Mouse (Mus musculus): ENCODE measurements around the gene Cers6. TPM values are rescaled to one million over a fixed set of nuclear protein-coding genes. Genes with fewer than 3 reads are reported as not detected.

Gene Cers6
- polyA plus RNA-seq, 1 experiment from 2014 or later = 26.8 TPM

GRCm38 (mm10) chr2:68906921-68907320 is 45.7 kb downstream of the Cers6 start:
- WGBS = 86% methylated on average over 3 of the region's 3 CpGs

GRCm38 (mm10) chr2:68907721-68908463 is 46.7 kb downstream of the Cers6 start:
- no peaks in the 10 kb centered on the region for H3K27me3 ChIP-seq (ENCODE audit: control insufficient read depth, insufficient read depth, low read length)
- no peak overlapping the region for H3K4me3 ChIP-seq (ENCODE audit: low read depth, low read length)
- no peak overlapping the region for H3K4me2 ChIP-seq (ENCODE audit: low read depth, severe bottlenecking)
- no peaks in the 10 kb centered on the region for H3K36me3 ChIP-seq (ENCODE audit: control insufficient read depth, insufficient read depth, low read length)
- no peak for ATAC-seq (ENCODE audit: insufficient number of reproducible peaks, low FRiP score, low TSS enrichment, low read depth)
- no peaks in the 10 kb centered on the region for H3K9me3 ChIP-seq (ENCODE audit: control insufficient read depth, low read length)
- 73% methylated on average over 11 of the region's 11 CpGs for WGBS
- H3K4me1 ChIP-seq (ENCODE audit: control insufficient read depth, insufficient read depth, low read length) = no peaks in the 10 kb centered on the region
- DNase-seq (ENCODE audit: low spot score) = no peak
- H3K9ac ChIP-seq (ENCODE audit: low read length) = no peak overlapping the region
- H3K27ac ChIP-seq (replicated peaks; ENCODE audit: low read depth, low read length) = no peak overlapping the region

More at GRCm38 (mm10) chr2:68906921-68907320, 45.7 kb downstream of the Cers6 start:
- ATAC-seq (ENCODE audit: insufficient number of reproducible peaks, low FRiP score, low TSS enrichment, low read depth) = no peak
- Histone ChIP-seq H3K4me1 (ENCODE audit: control insufficient read depth, insufficient read depth, low read length) (no peaks in the 10 kb centered on the region), H3K9ac (ENCODE audit: low read length) (no peak overlapping the region), H3K4me2 (ENCODE audit: low read depth, severe bottlenecking) (no peak overlapping the region), H3K9me3 (ENCODE audit: control insufficient read depth, low read length) (no peaks in the 10 kb centered on the region), H3K4me3 (ENCODE audit: low read depth, low read length) (no peak overlapping the region), H3K27me3 (ENCODE audit: control insufficient read depth, insufficient read depth, low read length) (no peaks in the 10 kb centered on the region), H3K27ac (replicated peaks; ENCODE audit: low read depth, low read length) (no peak overlapping the region), H3K36me3 (ENCODE audit: control insufficient read depth, insufficient read depth, low read length) (no peaks in the 10 kb centered on the region)
- DNase-seq (ENCODE audit: low spot score) = no peak

- no peak overlapping the region for H3K27ac ChIP-seq (replicated peaks; ENCODE audit: low read depth, low read length)
- DNase-seq (ENCODE audit: low spot score) = no peak
- no peak overlapping the region for H3K4me2 ChIP-seq (ENCODE audit: low read depth, severe bottlenecking)
- no peak overlapping the region for H3K4me3 ChIP-seq (ENCODE audit: low read depth, low read length)
- no peaks in the 10 kb centered on the region for H3K9me3 ChIP-seq (ENCODE audit: control insufficient read depth, low read length)
- no peak overlapping the region for H3K9ac ChIP-seq (ENCODE audit: low read length)
- H3K4me1 ChIP-seq (ENCODE audit: control insufficient read depth, insufficient read depth, low read length) = no peaks in the 10 kb centered on the region
- 76% methylated on average over 7 of the region's 7 CpGs for WGBS
- no peak for ATAC-seq (ENCODE audit: insufficient number of reproducible peaks, low FRiP score, low TSS enrichment, low read depth)
- H3K36me3 ChIP-seq (ENCODE audit: control insufficient read depth, insufficient read depth, low read length) = no peaks in the 10 kb centered on the region
- H3K27me3 ChIP-seq (ENCODE audit: control insufficient read depth, insufficient read depth, low read length) = no peaks in the 10 kb centered on the region
These were observed 49.5 kb downstream of the Cers6 start for GRCm38 (mm10) chr2:68910727-68911126.

- Histone ChIP-seq H3K9ac (ENCODE audit: low read length) (no peak overlapping the region), H3K4me3 (ENCODE audit: low read depth, low read length) (no peak overlapping the region), H3K4me1 (ENCODE audit: control insufficient read depth, insufficient read depth, low read length) (no peaks in the 10 kb centered on the region), H3K36me3 (ENCODE audit: control insufficient read depth, insufficient read depth, low read length) (no peaks in the 10 kb centered on the region), H3K27me3 (ENCODE audit: control insufficient read depth, insufficient read depth, low read length) (no peaks in the 10 kb centered on the region), H3K4me2 (ENCODE audit: low read depth, severe bottlenecking) (no peak overlapping the region), H3K27ac (replicated peaks; ENCODE audit: low read depth, low read length) (no peak overlapping the region), H3K9me3 (ENCODE audit: control insufficient read depth, low read length) (no peaks in the 10 kb centered on the region)
- no peak for DNase-seq (ENCODE audit: low spot score)
- ATAC-seq (ENCODE audit: insufficient number of reproducible peaks, low FRiP score, low TSS enrichment, low read depth) = no peak
- WGBS = 88% methylated on average over 12 of the region's 12 CpGs
These were observed 50.6 kb downstream of the Cers6 start for GRCm38 (mm10) chr2:68911587-68912483.

GRCm38 (mm10) chr2:68915742-68916141 is 54.5 kb downstream of the Cers6 start:
- ATAC-seq (ENCODE audit: insufficient number of reproducible peaks, low FRiP score, low TSS enrichment, low read depth) (no peak), DNase-seq (ENCODE audit: low spot score) (no peak)
- Histone ChIP-seq H3K27me3 (ENCODE audit: control insufficient read depth, insufficient read depth, low read length) (no peaks in the 10 kb centered on the region), H3K36me3 (ENCODE audit: control insufficient read depth, insufficient read depth, low read length) (no peaks in the 10 kb centered on the region), H3K4me2 (ENCODE audit: low read depth, severe bottlenecking) (no peak overlapping the region), H3K9me3 (ENCODE audit: control insufficient read depth, low read length) (no peaks in the 10 kb centered on the region), H3K9ac (ENCODE audit: low read length) (no peak overlapping the region), H3K4me1 (ENCODE audit: control insufficient read depth, insufficient read depth, low read length) (no peaks in the 10 kb centered on the region), H3K4me3 (ENCODE audit: low read depth, low read length) (no peak overlapping the region), H3K27ac (replicated peaks; ENCODE audit: low read depth, low read length) (no peak overlapping the region)

- Histone ChIP-seq H3K27ac (replicated peaks; ENCODE audit: low read depth, low read length) (no peak overlapping the region), H3K36me3 (ENCODE audit: control insufficient read depth, insufficient read depth, low read length) (no peaks in the 10 kb centered on the region), H3K4me3 (ENCODE audit: low read depth, low read length) (no peak overlapping the region), H3K9ac (ENCODE audit: low read length) (no peak overlapping the region), H3K4me1 (ENCODE audit: control insufficient read depth, insufficient read depth, low read length) (no peaks in the 10 kb centered on the region), H3K4me2 (ENCODE audit: low read depth, severe bottlenecking) (no peak overlapping the region), H3K27me3 (ENCODE audit: control insufficient read depth, insufficient read depth, low read length) (no peaks in the 10 kb centered on the region), H3K9me3 (ENCODE audit: control insufficient read depth, low read length) (no peaks in the 10 kb centered on the region)
- 94% methylated on average over 3 of the region's 3 CpGs for WGBS
- ATAC-seq (ENCODE audit: insufficient number of reproducible peaks, low FRiP score, low TSS enrichment, low read depth) (no peak), DNase-seq (ENCODE audit: low spot score) (no peak)
These were observed 55.1 kb downstream of the Cers6 start for GRCm38 (mm10) chr2:68916299-68916698.

GRCm38 (mm10) chr2:68917010-68917409 is 55.8 kb downstream of the Cers6 start:
- Histone ChIP-seq H3K4me3 (ENCODE audit: low read depth, low read length) (no peak overlapping the region), H3K27me3 (ENCODE audit: control insufficient read depth, insufficient read depth, low read length) (no peaks in the 10 kb centered on the region), H3K36me3 (ENCODE audit: control insufficient read depth, insufficient read depth, low read length) (no peaks in the 10 kb centered on the region), H3K4me1 (ENCODE audit: control insufficient read depth, insufficient read depth, low read length) (no peaks in the 10 kb centered on the region), H3K27ac (replicated peaks; ENCODE audit: low read depth, low read length) (no peak overlapping the region), H3K9ac (ENCODE audit: low read length) (no peak overlapping the region), H3K9me3 (ENCODE audit: control insufficient read depth, low read length) (no peaks in the 10 kb centered on the region), H3K4me2 (ENCODE audit: low read depth, severe bottlenecking) (no peak overlapping the region)
- ATAC-seq (ENCODE audit: insufficient number of reproducible peaks, low FRiP score, low TSS enrichment, low read depth) = no peak
- no peak for DNase-seq (ENCODE audit: low spot score)

- ATAC-seq (ENCODE audit: insufficient number of reproducible peaks, low FRiP score, low TSS enrichment, low read depth) (no peak), DNase-seq (ENCODE audit: low spot score) (no peak)
- Histone ChIP-seq H3K4me1 (ENCODE audit: control insufficient read depth, insufficient read depth, low read length) (no peaks in the 10 kb centered on the region), H3K9me3 (ENCODE audit: control insufficient read depth, low read length) (no peaks in the 10 kb centered on the region), H3K4me3 (ENCODE audit: low read depth, low read length) (no peak overlapping the region), H3K27me3 (ENCODE audit: control insufficient read depth, insufficient read depth, low read length) (no peaks in the 10 kb centered on the region), H3K36me3 (ENCODE audit: control insufficient read depth, insufficient read depth, low read length) (no peaks in the 10 kb centered on the region), H3K4me2 (ENCODE audit: low read depth, severe bottlenecking) (no peak overlapping the region), H3K27ac (replicated peaks; ENCODE audit: low read depth, low read length) (no peak overlapping the region), H3K9ac (ENCODE audit: low read length) (no peak overlapping the region)
- WGBS = 66% methylated on average over 4 of the region's 4 CpGs
These were observed 56.3 kb downstream of the Cers6 start for GRCm38 (mm10) chr2:68917524-68917923.

Data from limb, embryonic 11.5 days (tissue).